Mouse (Mus musculus) forebrain, postnatal 0 days (tissue): Measurements from ENCODE around the gene Cnep1r1. TPM values are rescaled to one million over a fixed set of nuclear protein-coding genes. Genes with fewer than 3 reads are reported as not detected.

Source experiments
- ATAC-seq: fragments of 200-750 bp; cut with Nextera tagmentation; 2 replicates; pipeline ENCODE4 v1.8.0; 2017; ENCODE audit warnings: mild to moderate bottlenecking, moderate library complexity
- DNase-seq: peaks from one replicate; pipeline ENCODE4 v3.0.0-alpha.2; 2015
- H3K27ac ChIP-seq: fragments of 300-500 bp; sonication (generic); 2 replicates; pipeline ENCODE4 v1.5.1; 2014; ENCODE audit warnings: low read depth, mild to moderate bottlenecking, antibody characterized with exemption, low read length, moderate library complexity, mixed read lengths
- H3K27me3 ChIP-seq: fragments of 300-500 bp; sonication (generic); 2 replicates; pipeline ENCODE4 v1.6.1; 2014; ENCODE audit warnings: mild to moderate bottlenecking, low read length, mixed read lengths; ENCODE audit not compliant: insufficient read depth
- H3K36me3 ChIP-seq: fragments of 300-500 bp; sonication (generic); 2 replicates; pipeline ENCODE4 v1.6.1; 2014; ENCODE audit warnings: mild to moderate bottlenecking, moderate library complexity; ENCODE audit not compliant: insufficient read depth
- H3K4me1 ChIP-seq: fragments of 300-500 bp; sonication (generic); 2 replicates; pipeline ENCODE4 v1.6.1; 2014; ENCODE audit warnings: antibody characterized with exemption; ENCODE audit not compliant: insufficient read depth
- H3K4me2 ChIP-seq: fragments of 300-500 bp; sonication (generic); 2 replicates; pipeline ENCODE4 v1.6.1; 2014; ENCODE audit warnings: low read depth, mild to moderate bottlenecking, moderate library complexity
- H3K4me3 ChIP-seq: fragments of 300-500 bp; sonication (generic); 2 replicates; pipeline ENCODE4 v1.5.1; 2014; ENCODE audit warnings: low read depth, low read length, mixed read lengths
- H3K9ac ChIP-seq: fragments of 300-500 bp; sonication (generic); 2 replicates; pipeline ENCODE4 v1.6.1; 2014; ENCODE audit warnings: mild to moderate bottlenecking
- H3K9me3 ChIP-seq: fragments of 300-500 bp; sonication (generic); 2 replicates; pipeline ENCODE4 v1.6.1; 2016; ENCODE audit warnings: low read length
- CTCF ChIP-seq: sonication (generic); IDR thresholded peaks from 2 replicates; pipeline ENCODE4 v1.5.1; 2016; ENCODE audit warnings: antibody characterized with exemption, control low read depth, low read depth
- WGBS: fragments of 180-500 bp; shearing (Covaris S2); extraction: QIAGEN DNeasy Blood & Tissue Kit; methylation state at CpG from one replicate; pipeline ENCODE4 v1.1.7; 2014; 5-methylcytosine and 5-hydroxymethylcytosine counted together
- microRNA-seq, 2 experiments: library from miRNA; unstranded; fragments of <30 nt; microRNA quantifications; one replicate each; pipeline ENCODE4; 2016
- polyA plus RNA-seq: library from polyadenylated mRNA; unstranded; fragments of >200 nt; fragmentation: Nextera tagmentation; extraction: Ambion mirVana; gene quantifications from 2 replicates; pipeline ENCODE4 v1.2.1, GENCODE M21; 2015
- total RNA-seq: library from RNA; depleted of rRNA; stranded (reverse); fragments of >200 nt; gene quantifications from 2 replicates; pipeline ENCODE4 v1.2.3, GENCODE M21; 2014; rRNA removed

Gene Cnep1r1
- total and polyA plus RNA-seq, 2 experiments from 2014 or later, result 25.7 to 25.9 TPM

DNA sequence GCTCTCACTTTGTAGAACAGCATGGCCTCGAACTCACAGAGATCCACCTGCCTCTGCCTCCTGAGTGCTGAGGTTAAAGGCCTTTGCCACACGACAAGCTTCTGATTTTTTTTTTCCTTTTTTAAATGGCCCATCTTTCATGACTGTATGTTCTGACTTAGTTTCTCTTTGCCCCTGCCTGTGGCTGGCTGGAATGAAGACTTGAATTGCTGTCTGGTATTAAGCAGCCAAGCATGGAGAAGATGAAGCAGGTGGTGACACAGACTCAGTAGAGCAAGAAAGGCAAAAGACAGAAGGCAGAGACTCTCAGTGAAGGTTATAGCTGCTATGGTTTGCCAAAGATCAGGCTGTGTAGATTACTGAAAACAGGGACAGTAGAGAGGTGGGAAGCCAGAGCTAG, 64.6 kb downstream of the Cnep1r1 start:
- WGBS, result 87% methylated on average over 2 of the region's 2 CpGs
- H3K9me3 ChIP-seq, result no peaks in the 10 kb centered on the region
- TF ChIP-seq CTCF, result no peak
- no peak overlapping the region for H3K9ac ChIP-seq
- H3K4me1 ChIP-seq, result no peaks in the 10 kb centered on the region
- no peak overlapping the region for H3K4me3 ChIP-seq
- DNase-seq, result no peak
- H3K27ac ChIP-seq, result no peak overlapping the region
- H3K4me2 ChIP-seq, result no peak overlapping the region
- ATAC-seq, result no peak
- no peaks in the 10 kb centered on the region for H3K36me3 ChIP-seq
- no peaks in the 10 kb centered on the region for H3K27me3 ChIP-seq

Small RNAs within 50 kb of the gene (microRNA-seq; reads per million reads assigned to microRNA genes)
- gene Mir7071, result 1.5 to 2.7 reads per million in 2 experiments

Other genes starting within 250 kb of the Cnep1r1 start
- 32.5 and 34.6 TPM in 2 replicates for gene Zfp423, start 159.2 kb upstream of the Cnep1r1 start, total RNA-seq
- 10.7 and 18.4 TPM in 2 replicates for gene Zfp423, start 159.2 kb upstream of the Cnep1r1 start, polyA plus RNA-seq
- gene Heatr3, start 19.1 kb downstream of the Cnep1r1 start, total RNA-seq, result 33.5 and 40.2 TPM in 2 replicates
- gene Heatr3, start 19.1 kb downstream of the Cnep1r1 start, polyA plus RNA-seq, result 20.9 and 26.5 TPM in 2 replicates
- gene Tent4b, start 80.4 kb downstream of the Cnep1r1 start, total RNA-seq, result 29.6 and 36.7 TPM in 2 replicates
- 4.8 and 6.8 TPM in 2 replicates for gene Tent4b, start 80.4 kb downstream of the Cnep1r1 start, polyA plus RNA-seq
- gene Adcy7, start 153.6 kb downstream of the Cnep1r1 start, total RNA-seq, result 7.2 and 9.4 TPM in 2 replicates
- 2.2 and 4.0 TPM in 2 replicates for gene Adcy7, start 153.6 kb downstream of the Cnep1r1 start, polyA plus RNA-seq
- 24.1 and 35.9 TPM in 2 replicates for gene Brd7, start 243.4 kb downstream of the Cnep1r1 start, total RNA-seq
- gene Brd7, start 243.4 kb downstream of the Cnep1r1 start, polyA plus RNA-seq, result 49.6 and 52.4 TPM in 2 replicates